Mouse (Mus musculus) right cerebral cortex, adult 18-20 months (tissue): ENCODE measurements around the gene Mrps12.

Source experiments
- DNase-seq: peaks from one replicate; pipeline ENCODE4 v3.0.0; 2022; ENCODE audit warnings: mixed read lengths

The Mrps12 gene

GRCm38 (mm10) chr7:28756079-28756478 lies 14.5 kb upstream of the Mrps12 start, which contains the start of gene Ccer2:
Ccer2 (plus strand) TSS chr7:28756174.
- DNase-seq: no peak

GRCm38 (mm10) chr7:28749935-28750334 lies 8.3 kb upstream of the Mrps12 start:
- no peak for DNase-seq

GRCm38 (mm10) chr7:28741368-28741708 lies 282 bp downstream of the Mrps12 start:
- DNase-seq: no peak

- no peak for DNase-seq
Measured at GRCm38 (mm10) chr7:28740949-28741348, 671 bp downstream of the Mrps12 start.

- no peak for DNase-seq
Measured at GRCm38 (mm10) chr7:28739829-28740228, 1.8 kb downstream of the Mrps12 start.

GRCm38 (mm10) chr7:28735701-28736100 lies 5.9 kb downstream of the Mrps12 start:
- no peak for DNase-seq

GRCm38 (mm10) chr7:28733211-28733610 lies 8.4 kb downstream of the Mrps12 start:
- DNase-seq: no peak

- DNase-seq: peak; percentile 57
Measured at GRCm38 (mm10) chr7:28732341-28733142, 9.1 kb downstream of the Mrps12 start.

GRCm38 (mm10) chr7:28727649-28728340 lies 13.8 kb downstream of the Mrps12 start:
- DNase-seq: peak; percentile 46

- DNase-seq: peak; percentile 88
Measured at GRCm38 (mm10) chr7:28726600-28726999, 15.0 kb downstream of the Mrps12 start.

GRCm38 (mm10) chr7:28724613-28725012 lies 17.0 kb downstream of the Mrps12 start:
- no peak for DNase-seq

- no peak for DNase-seq
Measured at GRCm38 (mm10) chr7:28722079-28722478, 19.5 kb downstream of the Mrps12 start.

GRCm38 (mm10) chr7:28720753-28721537 lies 20.7 kb downstream of the Mrps12 start:
- DNase-seq: no peak

GRCm38 (mm10) chr7:28719650-28720049 lies 22.0 kb downstream of the Mrps12 start:
- DNase-seq: no peak

- DNase-seq: no peak
Measured at GRCm38 (mm10) chr7:28719159-28719558, 22.5 kb downstream of the Mrps12 start.

GRCm38 (mm10) chr7:28717726-28718125 lies 23.9 kb downstream of the Mrps12 start:
- no peak for DNase-seq

GRCm38 (mm10) chr7:28716590-28717281 lies 24.9 kb downstream of the Mrps12 start, which contains the start of gene Fbxo17:
Fbxo17 (plus strand) TSS chr7:28716804.
- DNase-seq: no peak

- DNase-seq: no peak
Measured at GRCm38 (mm10) chr7:28715598-28715997, 26.0 kb downstream of the Mrps12 start.

- peak; percentile 61 for DNase-seq
Measured at GRCm38 (mm10) chr7:28714667-28715066, 27.0 kb downstream of the Mrps12 start.

GRCm38 (mm10) chr7:28710962-28711361 lies 30.7 kb downstream of the Mrps12 start:
- DNase-seq: no peak

- no peak for DNase-seq
Measured at GRCm38 (mm10) chr7:28709454-28709853, 32.2 kb downstream of the Mrps12 start.

- no peak for DNase-seq
Measured at GRCm38 (mm10) chr7:28702601-28703143, 38.9 kb downstream of the Mrps12 start.
